Mouse (Mus musculus) spleen, postnatal 14 days (tissue): ENCODE data around the gene Btg1.

ENCODE experiments used
- DNase-seq, 2 experiments: peaks; one replicate each; pipeline ENCODE4 v3.0.0; 2021 to 2022; ENCODE audit warnings: low spot score in 2 of 2

Gene Btg1

DNA sequence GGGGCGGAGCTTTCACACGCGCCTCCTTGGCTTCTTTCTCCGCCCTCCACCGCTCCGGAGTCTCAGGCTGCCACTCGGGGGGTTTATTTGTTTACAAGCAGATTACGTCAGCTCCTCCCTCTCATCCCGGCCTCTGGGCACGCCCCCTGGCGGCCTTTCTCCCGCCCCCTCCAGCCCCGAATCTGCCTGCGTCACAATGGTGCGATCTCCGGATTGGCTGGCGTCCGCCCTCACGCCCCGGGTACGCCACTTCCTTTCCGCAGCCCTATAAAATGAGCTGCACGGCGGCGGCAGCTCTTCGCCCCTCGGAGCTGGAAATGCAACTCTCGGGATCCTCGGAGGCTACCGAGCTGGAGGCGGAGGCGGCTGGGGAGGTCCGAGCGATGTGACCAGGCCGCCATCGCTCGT, at the start of gene Btg1:
Gene Btg1 (plus strand): TSS at position 298 of the 408 bp plus-strand sequence.
- peak; percentile 99 for DNase-seq

DNA sequence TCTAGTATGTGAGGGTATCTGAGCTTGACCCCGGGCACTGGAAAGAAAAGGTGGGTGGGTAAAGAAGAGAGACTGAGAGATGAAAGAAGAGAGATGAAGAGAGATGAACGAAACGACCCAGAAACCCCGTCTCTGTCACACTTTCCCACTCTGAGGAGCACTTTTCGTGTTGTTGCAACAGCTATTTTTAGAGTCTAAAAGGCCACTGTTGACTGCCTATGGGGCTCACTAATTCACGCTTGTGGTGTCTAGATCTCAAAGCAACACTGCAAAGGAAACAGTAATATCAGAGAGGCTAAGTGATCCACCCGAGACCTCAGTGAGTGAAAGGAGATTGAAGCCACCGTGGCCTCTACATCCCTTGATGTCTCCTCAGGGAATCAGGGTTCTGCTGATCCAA, 47.3 kb upstream of the Btg1 start:
- no peak for DNase-seq

DNA sequence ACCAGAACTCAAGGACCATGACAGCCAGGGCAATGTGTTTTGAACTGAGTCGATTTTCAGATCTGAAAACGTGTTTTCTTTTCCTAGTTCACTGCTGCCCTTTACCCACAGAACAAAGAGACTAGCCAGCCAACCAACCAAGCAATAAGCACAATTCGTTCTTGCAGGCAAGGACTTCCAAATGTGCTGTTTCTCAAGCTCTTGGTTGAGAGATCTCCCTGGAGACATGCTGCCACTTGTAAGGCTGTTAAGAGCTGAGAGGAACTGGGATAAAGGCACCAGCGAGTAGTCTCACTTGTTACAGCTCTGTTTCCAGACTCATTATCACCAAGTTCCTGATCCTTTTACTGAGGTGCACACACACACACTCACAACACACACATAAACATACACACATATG, 45.6 kb upstream of the Btg1 start:
- DNase-seq: no peak

DNA sequence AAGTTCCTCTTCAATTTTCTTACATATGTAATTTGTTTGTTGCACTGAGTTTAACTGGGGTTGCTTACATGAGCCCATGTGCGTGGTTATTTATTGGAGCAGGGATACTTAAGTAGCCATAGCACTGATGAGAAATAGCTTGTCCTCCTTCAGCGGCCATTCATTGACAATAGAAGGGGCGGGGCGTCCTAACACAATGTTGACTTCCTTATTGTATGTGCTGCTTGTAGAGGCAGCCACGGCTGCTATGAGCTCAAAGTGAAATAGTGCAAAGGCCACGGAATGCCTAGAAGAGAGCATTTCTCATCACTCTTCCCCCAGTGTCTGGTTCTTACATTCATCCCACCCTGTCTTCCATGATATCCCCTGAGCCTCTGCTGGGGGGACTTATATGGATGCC, 42.0 kb upstream of the Btg1 start:
- DNase-seq: no peak

DNA sequence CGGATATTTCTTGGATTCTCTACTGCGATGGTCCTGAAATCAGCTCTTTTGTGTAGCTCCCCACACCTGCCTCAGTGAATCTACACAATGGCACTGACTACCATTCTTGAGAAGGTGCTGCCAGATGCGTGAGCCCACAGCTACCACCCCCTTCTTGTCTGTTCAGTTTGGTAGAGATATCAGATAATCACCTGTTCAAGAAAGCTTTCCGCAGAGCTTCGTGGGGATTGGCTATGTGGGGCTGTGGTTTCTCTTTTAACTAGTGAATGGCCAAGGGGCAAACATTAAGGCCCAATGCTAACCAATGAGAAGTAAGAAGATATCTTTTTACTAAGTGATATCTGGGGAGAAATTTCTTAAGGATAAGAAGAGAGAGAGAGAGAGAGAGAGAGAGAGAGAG, 41.5 kb upstream of the Btg1 start:
- DNase-seq: no peak

DNA sequence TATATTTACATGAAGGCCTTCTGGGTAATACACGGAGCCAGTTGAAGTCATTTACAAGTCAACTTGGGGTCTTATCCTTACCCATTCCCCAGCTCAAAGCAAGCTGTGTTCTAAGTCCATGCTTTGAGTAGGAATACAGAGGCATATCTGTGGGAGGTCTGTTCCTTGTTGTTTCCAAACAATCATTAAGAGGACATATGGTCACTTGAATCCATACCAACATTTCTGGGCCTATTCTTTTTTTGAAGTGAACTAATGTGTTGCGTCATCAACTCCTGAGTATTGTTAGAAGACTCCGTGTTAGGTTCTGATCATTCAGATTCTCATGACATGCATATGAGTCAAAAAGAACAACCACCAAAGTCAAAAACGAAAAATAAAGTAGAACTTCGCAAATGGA, 37.9 kb upstream of the Btg1 start:
- no peak for DNase-seq

DNA sequence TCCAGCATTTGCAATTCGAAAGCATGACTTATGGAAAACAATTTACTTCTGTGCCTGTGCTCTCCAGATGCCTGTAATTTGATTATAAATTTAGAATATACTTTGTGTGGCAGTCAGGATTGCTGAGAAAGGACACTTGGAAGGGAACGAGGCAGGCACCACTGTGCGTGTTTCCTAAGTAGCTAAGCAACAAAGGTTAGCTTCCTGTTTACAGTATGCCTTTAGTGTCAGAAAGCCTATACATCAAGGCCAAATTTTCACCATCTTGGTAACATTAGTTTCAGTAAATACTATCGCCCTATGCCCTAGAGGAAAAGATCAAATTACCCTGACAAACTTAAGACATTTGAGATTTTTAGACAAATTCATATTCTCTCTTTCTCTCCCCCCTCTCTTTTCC, 37.4 kb upstream of the Btg1 start:
- no peak for DNase-seq

DNA sequence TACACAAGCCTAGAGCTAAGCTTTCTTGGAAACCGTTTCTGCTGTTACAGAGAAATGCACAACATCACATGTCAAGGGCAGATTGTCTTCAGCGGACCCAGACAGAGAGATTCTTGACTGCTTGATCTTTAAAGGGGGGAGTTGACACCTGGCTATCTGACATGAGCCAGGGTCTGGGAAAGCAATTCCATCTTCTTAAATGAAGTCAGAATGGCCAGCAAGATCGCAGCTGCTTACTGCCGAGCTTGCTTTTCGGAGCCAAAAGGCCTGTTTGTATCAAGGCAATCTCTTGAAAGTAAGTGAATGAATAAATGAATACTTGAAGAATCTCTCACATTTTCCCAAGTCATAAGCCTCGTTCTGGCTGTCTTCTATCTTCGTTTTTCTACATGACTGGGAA, 36.6 kb upstream of the Btg1 start:
- DNase-seq: no peak

DNA sequence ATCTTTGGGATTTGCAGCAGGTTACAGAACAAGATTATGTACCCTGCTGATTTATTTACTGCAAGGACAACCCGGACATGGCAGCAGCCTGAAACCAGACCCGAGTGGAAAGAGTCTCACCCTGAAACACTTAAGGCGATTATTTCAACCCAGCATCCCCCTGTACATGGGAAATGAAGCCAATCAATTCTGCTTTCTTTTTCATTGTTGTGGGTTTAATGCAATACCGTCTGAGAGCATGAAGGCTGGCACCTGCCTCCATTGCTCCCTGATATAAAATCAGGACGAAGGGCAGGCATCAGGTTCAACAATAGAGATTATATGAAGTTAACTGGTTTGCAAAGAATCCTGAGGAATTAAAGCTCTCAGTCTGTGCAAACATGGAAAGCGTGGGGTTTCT, 35.6 kb upstream of the Btg1 start:
- no peak for DNase-seq

DNA sequence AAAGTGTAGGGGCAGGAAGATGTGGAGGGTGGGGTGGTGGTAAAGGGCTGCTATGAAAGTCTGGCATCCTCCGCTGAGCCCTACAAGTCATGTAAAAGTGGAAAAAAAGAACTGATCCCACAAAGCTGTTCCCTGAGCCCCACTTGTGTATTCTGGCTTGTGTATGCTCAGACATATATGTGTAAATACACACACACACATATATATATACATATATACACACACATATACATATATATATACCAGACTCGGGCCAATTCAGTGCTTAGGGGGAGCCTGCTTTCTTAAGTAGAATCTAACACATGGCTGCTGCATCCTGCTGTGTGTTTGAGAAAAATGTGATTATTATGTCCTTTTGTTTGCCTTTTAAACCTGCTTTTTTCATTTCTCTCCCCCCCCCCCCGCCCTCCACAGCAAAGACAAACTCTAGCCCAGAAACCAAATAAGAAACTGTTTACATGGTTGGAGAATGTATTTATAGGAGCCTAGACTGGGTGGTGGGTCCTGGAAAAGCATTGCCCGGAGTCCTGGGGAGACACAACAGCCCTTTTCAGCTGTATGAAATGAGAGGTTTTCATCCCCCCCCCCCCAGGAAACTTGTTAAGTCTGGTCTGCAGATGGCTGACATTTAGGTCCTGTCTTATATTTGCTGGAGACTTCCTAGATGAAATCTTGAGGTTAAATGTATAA, 30.5 kb upstream of the Btg1 start:
- DNase-seq: no peak

DNA sequence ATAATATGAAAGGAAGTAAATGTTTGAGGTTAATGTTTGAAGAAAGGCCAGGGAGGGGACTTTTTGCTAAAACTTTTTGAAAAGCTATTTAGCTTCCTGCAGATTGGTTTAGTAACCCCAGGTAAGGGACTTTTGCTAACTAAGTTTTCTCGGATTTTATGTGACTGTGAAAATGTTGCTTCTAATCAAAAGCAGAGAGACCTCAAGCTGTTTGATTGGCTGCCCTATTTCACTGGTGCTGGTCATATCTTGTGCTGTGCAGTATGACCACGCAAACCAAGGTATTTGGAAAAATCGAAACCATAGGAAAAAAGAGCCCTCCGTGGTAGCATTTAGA, 30.0 kb upstream of the Btg1 start:
- no peak for DNase-seq

DNA sequence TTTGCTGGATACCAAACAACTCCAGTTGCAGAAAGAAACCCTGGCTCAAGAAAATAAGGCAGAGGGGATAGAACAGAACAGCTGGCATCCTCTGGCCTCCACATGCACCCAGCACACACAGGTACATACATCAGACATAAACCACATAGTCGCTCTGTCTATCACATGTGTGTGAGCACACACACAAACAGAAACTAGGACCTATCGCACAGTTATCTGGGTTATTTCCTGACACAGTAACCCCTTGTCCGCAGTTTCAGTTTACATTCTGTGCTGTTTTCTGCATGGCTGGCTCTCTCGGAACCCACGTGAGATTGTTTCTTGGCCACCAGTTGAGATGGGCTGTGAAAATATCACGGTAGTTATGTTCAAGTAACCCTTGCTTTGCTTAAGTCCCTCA, 28.6 kb upstream of the Btg1 start:
- DNase-seq: no peak

DNA sequence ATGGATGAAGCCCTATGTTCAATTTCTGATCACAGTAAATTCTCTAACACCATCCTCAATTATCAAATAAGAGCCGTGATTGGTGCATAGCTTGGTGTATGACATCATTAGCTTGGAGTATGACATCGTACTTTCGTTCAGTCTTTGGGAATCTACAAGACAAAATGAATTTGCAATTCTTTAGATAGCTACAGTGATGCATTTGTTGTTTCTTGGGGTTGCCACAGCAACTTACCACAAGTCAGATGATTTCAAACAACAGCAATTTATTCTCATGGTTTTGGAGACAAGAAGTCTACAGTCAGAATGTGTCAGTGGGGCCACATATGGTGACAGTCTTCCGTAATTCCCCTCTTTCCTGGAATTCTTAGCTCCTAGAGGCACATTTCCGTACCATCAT, 27.0 kb upstream of the Btg1 start:
- DNase-seq: no peak

DNA sequence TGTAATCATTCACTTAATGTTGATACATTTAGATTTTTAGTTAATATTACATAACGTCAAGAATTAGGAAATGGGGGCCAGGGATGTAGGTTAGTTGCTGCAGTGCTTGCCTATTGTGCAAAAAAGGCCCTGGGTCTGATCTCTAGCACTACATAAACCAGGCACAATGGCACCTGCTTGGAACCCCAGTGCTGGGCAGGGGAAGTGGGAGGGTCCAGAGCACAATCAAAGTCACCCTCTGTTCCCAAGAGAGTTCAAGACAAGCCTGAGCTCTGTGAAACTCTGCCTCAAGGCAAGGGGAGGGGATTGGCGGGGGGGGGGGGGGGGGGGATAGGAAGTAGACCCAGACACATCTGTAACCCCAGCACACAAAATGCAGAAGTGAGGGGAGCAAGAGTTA, 24.7 kb upstream of the Btg1 start:
- DNase-seq: no peak

DNA sequence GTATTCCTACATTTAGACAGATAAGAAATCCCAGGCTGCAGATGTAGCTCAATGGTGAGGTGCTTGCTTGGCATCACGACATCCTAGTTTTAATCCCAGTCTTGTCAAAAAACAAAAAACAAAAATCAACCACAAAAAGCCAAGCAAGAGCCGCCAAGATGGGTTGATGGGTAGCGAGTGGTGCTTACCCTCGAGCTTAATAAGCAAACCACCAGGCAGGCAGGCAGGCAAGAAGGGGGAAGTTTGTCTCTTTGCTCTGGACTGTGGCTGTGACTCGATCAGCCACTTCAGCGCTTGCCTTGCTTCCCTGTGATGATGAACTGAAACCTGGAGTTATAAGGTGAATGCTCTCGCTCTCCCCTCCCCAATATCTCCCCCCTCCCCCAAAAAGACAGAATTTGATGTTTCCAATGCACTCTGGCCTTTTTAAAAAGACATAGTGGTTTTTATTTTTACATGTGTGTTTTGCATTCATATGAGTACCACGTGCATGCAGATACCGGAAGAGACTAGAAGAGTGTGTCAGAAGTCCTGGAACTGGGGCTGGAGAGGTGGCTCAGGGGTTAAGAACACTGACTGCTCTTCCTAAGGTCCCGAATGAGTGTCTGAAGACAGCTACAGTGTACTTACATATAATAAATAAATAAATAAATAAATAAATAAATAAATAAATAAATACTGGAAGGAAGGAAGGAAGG, 21.2 kb upstream of the Btg1 start:
- no peak for DNase-seq

DNA sequence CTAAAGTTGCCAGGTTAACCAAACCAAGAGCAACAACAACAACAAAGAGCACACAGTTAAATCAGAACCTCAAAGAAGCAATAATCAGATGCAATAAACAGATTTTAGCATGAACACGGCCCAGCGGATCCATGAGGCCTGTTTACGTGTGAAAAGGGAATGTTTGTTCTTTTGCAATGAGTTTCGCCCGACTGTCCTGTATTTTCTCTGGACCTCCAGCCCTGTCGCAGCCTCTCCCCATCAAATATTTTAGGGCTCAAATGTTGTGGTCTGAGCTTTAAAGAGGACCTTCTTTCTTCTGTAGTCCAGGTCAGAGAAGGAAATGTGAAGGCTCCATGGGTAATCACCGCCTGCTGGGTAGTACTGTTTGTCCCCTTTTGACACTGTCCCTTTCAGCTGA, 20.4 kb upstream of the Btg1 start:
- no peak for DNase-seq

DNA sequence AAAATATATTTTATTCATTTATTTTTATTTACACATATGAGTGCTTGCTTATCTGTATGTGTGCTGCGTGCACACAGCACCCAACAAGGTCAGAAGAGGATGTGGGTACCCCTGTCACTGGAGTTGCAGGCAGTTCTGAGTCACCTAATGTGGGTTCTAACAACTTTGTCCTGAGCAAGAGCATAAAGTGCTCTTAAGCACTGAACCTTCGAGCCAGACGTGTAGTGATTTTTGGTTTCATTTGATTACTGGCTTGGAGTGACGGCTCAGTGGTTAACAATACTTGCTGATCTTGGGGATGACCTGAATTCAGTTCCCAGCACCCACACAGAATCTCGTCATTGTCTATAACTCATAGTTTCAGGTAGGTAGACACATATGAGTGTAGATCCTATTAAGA, 17.2 kb upstream of the Btg1 start:
- no peak for DNase-seq

DNA sequence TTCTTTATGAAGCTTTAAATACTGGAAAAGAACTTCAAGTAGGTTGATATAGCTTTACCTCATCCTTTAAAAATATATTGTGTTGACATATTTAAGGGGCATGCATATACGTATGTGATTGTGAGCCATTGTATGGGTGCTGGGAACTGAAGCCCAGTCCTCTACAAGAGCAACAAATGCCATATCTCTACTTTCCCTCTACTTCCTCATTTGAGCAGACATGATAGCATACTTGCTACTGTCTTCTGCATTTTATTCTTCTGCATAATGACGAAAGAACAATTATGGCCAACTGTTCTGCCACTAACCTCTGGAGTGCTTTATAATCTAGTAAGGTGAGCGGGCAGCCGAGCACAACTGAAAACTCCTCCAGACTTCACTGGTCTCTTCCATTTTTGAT, 15.1 kb upstream of the Btg1 start:
- no peak for DNase-seq

DNA sequence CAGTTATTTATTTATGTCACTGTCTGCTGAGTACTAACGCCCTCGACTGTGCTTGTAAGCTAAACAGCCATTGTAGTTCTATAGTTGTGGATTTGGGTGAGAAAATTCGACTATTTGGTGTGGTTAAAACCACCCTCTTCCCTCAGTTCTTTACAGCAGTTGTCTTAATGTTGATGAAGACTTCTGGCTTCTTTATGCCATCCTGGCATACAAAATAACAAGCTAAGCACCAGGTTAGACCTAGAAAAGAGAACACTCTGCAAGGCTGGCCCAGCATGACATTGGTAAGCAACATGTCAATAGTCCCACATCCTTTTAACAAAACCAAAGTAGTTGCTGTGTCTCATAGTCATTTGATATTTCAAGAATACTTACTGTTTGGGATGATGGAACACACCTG, 14.5 kb upstream of the Btg1 start:
- DNase-seq: no peak

DNA sequence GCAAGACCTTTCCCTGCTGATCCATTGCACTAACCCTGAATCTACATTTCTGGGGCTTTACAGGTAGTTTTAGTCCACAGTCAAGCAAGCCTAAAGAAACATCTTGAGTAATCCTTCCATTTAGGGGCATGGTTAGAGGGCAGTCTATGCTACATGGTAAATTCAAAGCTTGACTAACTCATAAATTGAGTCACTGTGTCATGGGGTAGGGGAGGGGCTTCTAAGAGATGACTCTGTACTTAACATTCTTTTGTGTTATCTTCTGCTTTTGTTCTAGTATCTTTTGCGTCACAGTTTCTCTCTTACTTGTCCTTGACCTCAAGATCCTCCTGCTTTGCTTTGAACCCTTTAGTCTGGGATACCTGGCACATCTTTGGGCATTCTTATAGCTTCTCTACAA, 11.6 kb upstream of the Btg1 start:
- no peak for DNase-seq

DNA sequence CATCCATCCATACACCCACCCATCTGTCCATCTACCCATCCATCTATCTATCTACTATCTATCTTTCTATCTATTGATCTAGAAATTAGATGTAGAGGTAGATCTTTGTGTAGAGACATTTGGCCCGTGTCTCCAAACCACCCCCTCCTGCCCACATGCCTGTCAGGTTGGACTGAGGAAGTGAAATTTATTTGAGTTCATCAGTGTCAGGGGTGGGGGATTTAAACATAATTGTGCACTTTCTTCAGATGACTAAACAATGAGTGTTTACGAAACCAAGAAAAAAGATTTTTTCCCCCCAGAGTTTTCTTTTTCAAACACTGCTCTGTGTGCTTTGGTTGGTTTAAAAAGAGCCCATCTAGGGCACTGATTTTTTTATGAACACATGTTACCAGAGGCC, 10.9 kb upstream of the Btg1 start:
- no peak for DNase-seq

DNA sequence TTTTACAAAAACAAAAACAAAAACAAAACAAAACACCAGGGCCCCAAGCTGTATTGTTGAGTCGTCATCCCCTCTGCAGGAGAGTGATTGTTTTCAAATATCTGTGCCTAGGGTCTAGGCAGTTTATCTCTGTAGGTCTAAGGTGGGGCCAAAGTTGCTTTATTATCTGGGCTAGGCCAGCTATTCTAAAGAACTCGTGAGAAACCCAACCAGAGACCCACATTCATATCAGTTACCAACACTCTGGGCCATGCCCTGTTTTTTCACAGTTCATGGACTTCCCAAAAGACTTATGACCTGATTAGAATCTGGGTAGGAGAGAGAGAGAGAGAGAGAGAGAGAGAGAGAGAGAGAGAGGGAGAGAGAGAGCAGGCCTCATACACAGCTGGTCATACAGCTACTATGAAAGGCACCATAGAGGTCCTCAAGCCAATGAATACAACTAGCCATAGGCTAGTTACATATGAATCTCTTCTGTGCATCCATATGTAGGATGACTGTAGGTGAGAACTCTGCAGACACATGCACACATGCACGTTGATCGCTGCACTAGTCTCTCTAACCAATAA, 9.1 kb upstream of the Btg1 start:
- DNase-seq: no peak
